Mouse (Mus musculus): Measurements from ENCODE around the gene Coq10b. TPM values are rescaled to one million over a fixed set of nuclear protein-coding genes. Genes with fewer than 3 reads are reported as not detected.

The Coq10b gene
- polyA plus RNA-seq, 1 experiment, result 21.2 TPM

- H3K27me3 ChIP-seq (ENCODE audit: control insufficient read depth, insufficient read depth, low read length, poor library complexity, severe bottlenecking), result no peaks in the 10 kb centered on the region
- no peaks in the 10 kb centered on the region for H3K4me1 ChIP-seq (ENCODE audit: control insufficient read depth, insufficient read depth, low read length)
- H3K9ac ChIP-seq (ENCODE audit: low read depth, poor library complexity, severe bottlenecking), result no peak overlapping the region
- H3K4me3 ChIP-seq (ENCODE audit: low read depth, low read length), result no peak overlapping the region
- TF ChIP-seq POLR2A (IDR thresholded peaks at IDR 0.05; ENCODE audit: insufficient read depth, low read length) (no peak), CTCF (IDR thresholded peaks at IDR 0.05; ENCODE audit: low read depth, low read length) (no peak), EP300 (IDR thresholded peaks at IDR 0.05; ENCODE audit: insufficient read depth, low read depth, low read length) (no peak)
- peaks cover 63% of the 10 kb centered on the region for H3K36me3 ChIP-seq (ENCODE audit: control insufficient read depth, insufficient read depth, low read length, poor library complexity, severe bottlenecking)
- H3K27ac ChIP-seq (ENCODE audit: insufficient read depth, low read length), result 0 out of 2 replicates have a peak overlapping the region, but pooled peaks have one; percentile 5
- no peaks in the 10 kb centered on the region for H3K9me3 ChIP-seq (replicated peaks; ENCODE audit: control insufficient read depth, insufficient read depth, low read length, poor library complexity, severe bottlenecking)
Observed at GRCm38 (mm10) chr1:55079677-55080076, 27.1 kb downstream of the Coq10b start.

- H3K9me3 ChIP-seq (replicated peaks; ENCODE audit: control insufficient read depth, insufficient read depth, low read length, poor library complexity, severe bottlenecking), result no peaks in the 10 kb centered on the region
- no peaks in the 10 kb centered on the region for H3K27me3 ChIP-seq (ENCODE audit: control insufficient read depth, insufficient read depth, low read length, poor library complexity, severe bottlenecking)
- no peak overlapping the region for H3K27ac ChIP-seq (ENCODE audit: insufficient read depth, low read length)
- no peak overlapping the region for H3K9ac ChIP-seq (ENCODE audit: low read depth, poor library complexity, severe bottlenecking)
- H3K36me3 ChIP-seq (ENCODE audit: control insufficient read depth, insufficient read depth, low read length, poor library complexity, severe bottlenecking), result peaks cover 82% of the 10 kb centered on the region
- H3K4me1 ChIP-seq (ENCODE audit: control insufficient read depth, insufficient read depth, low read length), result no peaks in the 10 kb centered on the region
- H3K4me3 ChIP-seq (ENCODE audit: low read depth, low read length), result no peak overlapping the region
- no peak for TF ChIP-seq POLR2A (IDR thresholded peaks at IDR 0.05; ENCODE audit: insufficient read depth, low read length)
- no peak for TF ChIP-seq EP300 (IDR thresholded peaks at IDR 0.05; ENCODE audit: insufficient read depth, low read depth, low read length)
- TF ChIP-seq CTCF (IDR thresholded peaks at IDR 0.05; ENCODE audit: low read depth, low read length), result no peak
Observed at GRCm38 (mm10) chr1:55082106-55082505, 29.5 kb downstream of the Coq10b start.

GRCm38 (mm10) chr1:55085781-55086366, 33.3 kb downstream of the Coq10b start:
- TF ChIP-seq EP300 (IDR thresholded peaks at IDR 0.05; ENCODE audit: insufficient read depth, low read depth, low read length) (no peak), POLR2A (IDR thresholded peaks at IDR 0.05; ENCODE audit: insufficient read depth, low read length) (no peak), CTCF (IDR thresholded peaks at IDR 0.05; ENCODE audit: low read depth, low read length) (no peak)
- peak overlapping the region; percentile 95 for H3K9ac ChIP-seq (ENCODE audit: low read depth, poor library complexity, severe bottlenecking)
- H3K27ac ChIP-seq (ENCODE audit: insufficient read depth, low read length), result peak overlapping the region; percentile 50; the same call in 1 of the 2 replicates
- H3K9me3 ChIP-seq (replicated peaks; ENCODE audit: control insufficient read depth, insufficient read depth, low read length, poor library complexity, severe bottlenecking), result no peaks in the 10 kb centered on the region
- H3K4me1 ChIP-seq (ENCODE audit: control insufficient read depth, insufficient read depth, low read length), result no peaks in the 10 kb centered on the region
- peak overlapping the region; percentile 58 for H3K4me3 ChIP-seq (ENCODE audit: low read depth, low read length)
- peaks cover 76% of the 10 kb centered on the region for H3K36me3 ChIP-seq (ENCODE audit: control insufficient read depth, insufficient read depth, low read length, poor library complexity, severe bottlenecking)
- no peaks in the 10 kb centered on the region for H3K27me3 ChIP-seq (ENCODE audit: control insufficient read depth, insufficient read depth, low read length, poor library complexity, severe bottlenecking)

GRCm38 (mm10) chr1:55086868-55087400, 34.4 kb downstream of the Coq10b start:
- no peaks in the 10 kb centered on the region for H3K27me3 ChIP-seq (ENCODE audit: control insufficient read depth, insufficient read depth, low read length, poor library complexity, severe bottlenecking)
- no peaks in the 10 kb centered on the region for H3K9me3 ChIP-seq (replicated peaks; ENCODE audit: control insufficient read depth, insufficient read depth, low read length, poor library complexity, severe bottlenecking)
- H3K4me3 ChIP-seq (ENCODE audit: low read depth, low read length), result peak overlapping the region; percentile 99
- peak overlapping the region; percentile 95 for H3K9ac ChIP-seq (ENCODE audit: low read depth, poor library complexity, severe bottlenecking)
- peak overlapping the region; percentile 69 for H3K27ac ChIP-seq (ENCODE audit: insufficient read depth, low read length)
- TF ChIP-seq EP300 (IDR thresholded peaks at IDR 0.05; ENCODE audit: insufficient read depth, low read depth, low read length) (no peak), CTCF (IDR thresholded peaks at IDR 0.05; ENCODE audit: low read depth, low read length) (no peak), POLR2A (IDR thresholded peaks at IDR 0.05; ENCODE audit: insufficient read depth, low read length) (no peak)
- H3K4me1 ChIP-seq (ENCODE audit: control insufficient read depth, insufficient read depth, low read length), result no peaks in the 10 kb centered on the region
- peaks cover 73% of the 10 kb centered on the region for H3K36me3 ChIP-seq (ENCODE audit: control insufficient read depth, insufficient read depth, low read length, poor library complexity, severe bottlenecking)

- Histone ChIP-seq H3K4me3 (ENCODE audit: low read depth, low read length) (peak overlapping the region; percentile 99), H3K27me3 (ENCODE audit: control insufficient read depth, insufficient read depth, low read length, poor library complexity, severe bottlenecking) (no peaks in the 10 kb centered on the region), H3K36me3 (ENCODE audit: control insufficient read depth, insufficient read depth, low read length, poor library complexity, severe bottlenecking) (peaks cover 70% of the 10 kb centered on the region), H3K9ac (ENCODE audit: low read depth, poor library complexity, severe bottlenecking) (peak overlapping the region; percentile 95), H3K9me3 (replicated peaks; ENCODE audit: control insufficient read depth, insufficient read depth, low read length, poor library complexity, severe bottlenecking) (no peaks in the 10 kb centered on the region), H3K4me1 (ENCODE audit: control insufficient read depth, insufficient read depth, low read length) (no peaks in the 10 kb centered on the region), H3K27ac (ENCODE audit: insufficient read depth, low read length) (peak overlapping the region; percentile 69)
- TF ChIP-seq EP300 (IDR thresholded peaks at IDR 0.05; ENCODE audit: insufficient read depth, low read depth, low read length), result 0 out of 2 replicates have a peak, but pooled peaks have one; percentile 6
- no peak for TF ChIP-seq POLR2A (IDR thresholded peaks at IDR 0.05; ENCODE audit: insufficient read depth, low read length)
- TF ChIP-seq CTCF (IDR thresholded peaks at IDR 0.05; ENCODE audit: low read depth, low read length), result no peak
Observed at GRCm38 (mm10) chr1:55087401-55087904, 34.9 kb downstream of the Coq10b start.
